Mouse (Mus musculus) cerebellum, adult 11-12 months (tissue): ENCODE data around the gene Nepro.

Source experiments
- DNase-seq: peaks from one replicate; pipeline ENCODE4 v3.0.0; 2022

Gene Nepro

DNA sequence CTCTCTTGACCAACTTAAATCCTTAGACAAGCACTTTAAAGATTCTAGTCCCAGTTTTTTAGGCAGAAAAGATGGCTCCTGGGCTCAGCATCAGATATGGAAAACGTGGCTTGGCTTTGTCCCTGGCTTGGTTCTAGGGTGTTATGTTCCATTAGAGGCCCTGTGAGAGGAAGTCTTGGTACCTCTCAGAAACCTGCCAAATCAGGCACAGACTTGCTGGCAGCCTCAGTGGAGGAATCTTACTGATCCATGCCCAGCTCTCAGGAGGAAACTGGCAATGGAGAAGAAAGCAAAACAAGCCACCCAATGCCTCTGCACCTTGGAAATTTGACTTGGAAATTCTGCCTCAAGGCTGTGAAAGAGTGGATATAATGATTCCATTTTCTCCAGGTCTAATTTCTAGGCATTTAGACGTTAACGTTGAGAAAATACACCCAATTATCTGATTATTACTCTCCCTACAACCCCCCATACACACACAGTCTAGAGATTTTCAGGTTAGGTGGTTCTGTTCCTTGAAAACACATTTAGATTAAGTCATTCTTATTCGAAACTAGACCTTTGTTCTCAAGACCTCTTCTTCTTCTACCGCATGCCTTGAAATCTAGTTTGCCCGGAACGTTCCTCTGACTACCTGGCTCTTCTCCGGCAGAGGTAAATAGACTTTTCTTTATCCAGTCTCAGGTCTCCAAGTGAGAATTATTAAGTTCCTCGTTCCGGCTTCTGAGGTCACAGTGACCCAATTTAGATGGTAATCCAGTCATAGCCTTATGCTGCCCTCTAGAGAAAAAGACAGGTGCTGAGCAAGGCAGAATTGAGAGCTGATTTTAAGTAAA is 7.6 kb upstream of the Nepro start:
- DNase-seq = peak; percentile 76

- DNase-seq = no peak
Measured at GRCm38 (mm10) chr16:44717141-44717634, 6.9 kb upstream of the Nepro start.

DNA sequence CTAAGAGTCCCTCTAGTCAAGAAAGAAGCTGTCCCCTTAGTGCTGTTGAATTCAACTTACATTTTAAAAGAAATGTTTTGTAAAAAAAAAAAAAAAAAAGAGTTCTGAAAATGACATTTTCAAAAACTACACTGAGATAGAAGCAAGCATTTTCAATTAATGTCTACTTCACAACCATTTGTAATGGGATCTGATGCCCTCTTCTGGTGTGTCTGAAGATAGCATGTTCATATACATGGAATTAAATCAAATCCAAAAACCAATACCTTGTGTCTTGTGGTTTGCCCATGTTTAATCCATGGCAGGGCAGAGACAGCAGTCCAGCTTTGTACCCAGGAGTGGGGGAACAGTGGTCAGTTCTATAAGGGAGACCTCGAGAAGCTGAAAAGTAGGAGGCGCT is 6.3 kb upstream of the Nepro start:
- DNase-seq = no peak

- DNase-seq = no peak
Measured at GRCm38 (mm10) chr16:44719349-44719748, 4.8 kb upstream of the Nepro start.

- no peak for DNase-seq
Measured at GRCm38 (mm10) chr16:44720518-44720917, 3.6 kb upstream of the Nepro start.

GRCm38 (mm10) chr16:44722666-44723065 is 1.4 kb upstream of the Nepro start:
- no peak for DNase-seq

DNA sequence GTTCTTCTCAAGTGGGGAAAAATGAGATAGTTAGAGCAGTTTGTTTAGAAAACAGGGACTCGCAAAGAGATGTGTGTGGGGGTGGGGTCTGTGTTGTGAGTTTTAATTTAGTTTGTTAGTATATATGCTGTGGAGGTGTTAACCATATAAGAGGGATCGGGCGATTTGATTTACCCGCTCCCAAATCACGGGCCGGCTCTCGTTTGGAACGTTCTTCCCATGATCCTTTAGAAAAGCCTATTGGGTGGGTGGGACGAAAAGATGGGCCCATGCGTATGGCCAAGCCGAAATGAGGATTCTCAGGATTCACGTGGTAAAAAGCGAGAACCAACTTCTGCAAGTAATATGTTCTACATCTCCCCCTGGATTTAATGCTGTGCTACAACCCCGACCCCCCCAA is 746 bp downstream of the Nepro start:
- DNase-seq = no peak

- DNase-seq = peak; percentile 81
Measured at GRCm38 (mm10) chr16:44725286-44726223, 1.5 kb downstream of the Nepro start.

DNA sequence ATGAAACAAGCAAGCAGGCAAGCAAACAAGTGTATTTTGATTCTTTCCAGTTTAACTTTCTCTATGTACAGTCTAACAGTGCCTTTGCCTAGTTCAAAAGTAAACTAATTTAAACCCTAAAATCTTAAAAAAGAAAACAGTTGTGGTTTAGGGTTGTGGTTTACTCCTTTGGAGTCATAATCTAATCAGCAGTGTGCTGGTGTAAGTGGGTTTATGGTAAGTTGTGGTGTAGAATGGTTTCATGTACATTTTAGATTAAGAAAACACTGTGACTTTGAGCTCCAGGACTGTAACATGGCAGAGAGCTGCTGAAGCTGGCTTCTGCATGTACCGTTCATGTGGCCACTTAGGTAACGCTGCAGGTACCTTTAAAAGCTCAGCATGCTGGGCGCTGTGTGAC is 3.4 kb downstream of the Nepro start:
- no peak for DNase-seq

- no peak for DNase-seq
Measured at GRCm38 (mm10) chr16:44734059-44734458, 10.0 kb downstream of the Nepro start.

DNA sequence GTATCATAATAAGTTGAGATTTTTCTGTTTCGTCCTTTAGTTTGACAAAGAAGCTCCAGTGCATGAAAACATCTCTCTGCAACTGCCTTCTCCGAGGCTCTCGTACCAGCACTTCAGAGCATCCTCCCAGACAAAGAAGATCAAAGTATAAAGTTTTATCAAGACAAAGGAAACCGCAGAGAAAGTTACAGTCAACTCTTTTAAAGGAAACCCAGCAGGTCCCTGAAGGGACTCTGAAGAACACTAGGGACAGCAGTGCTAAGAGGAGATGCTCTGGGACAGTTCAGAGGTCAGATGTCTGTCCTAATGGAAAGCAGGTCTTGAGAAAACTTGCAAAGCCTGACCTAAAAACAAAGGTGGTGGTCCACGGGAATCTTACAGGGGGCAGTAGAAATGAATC is 11.6 kb downstream of the Nepro start:
- no peak for DNase-seq

GRCm38 (mm10) chr16:44736118-44736517 is 12.0 kb downstream of the Nepro start:
- DNase-seq = no peak

DNA sequence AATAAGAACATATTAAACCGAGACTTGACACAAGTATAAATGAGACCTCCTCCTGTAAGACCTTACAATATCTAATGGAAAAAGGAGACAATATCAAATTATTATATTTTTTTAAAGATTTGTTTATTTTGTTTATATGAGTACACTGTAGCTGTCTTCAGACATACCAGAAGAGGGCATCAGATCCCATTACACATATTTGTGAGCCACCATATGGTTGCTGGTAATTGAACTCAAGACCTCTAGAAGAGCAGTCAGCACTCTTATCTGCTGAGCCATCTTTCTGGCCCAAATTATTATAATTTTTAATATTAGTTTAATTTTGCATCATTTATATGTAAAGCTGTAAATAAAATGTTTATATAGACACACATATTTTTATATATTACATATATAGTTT is 18.7 kb downstream of the Nepro start:
- no peak for DNase-seq

- no peak for DNase-seq
Measured at GRCm38 (mm10) chr16:44745471-44745865, 21.4 kb downstream of the Nepro start.

DNA sequence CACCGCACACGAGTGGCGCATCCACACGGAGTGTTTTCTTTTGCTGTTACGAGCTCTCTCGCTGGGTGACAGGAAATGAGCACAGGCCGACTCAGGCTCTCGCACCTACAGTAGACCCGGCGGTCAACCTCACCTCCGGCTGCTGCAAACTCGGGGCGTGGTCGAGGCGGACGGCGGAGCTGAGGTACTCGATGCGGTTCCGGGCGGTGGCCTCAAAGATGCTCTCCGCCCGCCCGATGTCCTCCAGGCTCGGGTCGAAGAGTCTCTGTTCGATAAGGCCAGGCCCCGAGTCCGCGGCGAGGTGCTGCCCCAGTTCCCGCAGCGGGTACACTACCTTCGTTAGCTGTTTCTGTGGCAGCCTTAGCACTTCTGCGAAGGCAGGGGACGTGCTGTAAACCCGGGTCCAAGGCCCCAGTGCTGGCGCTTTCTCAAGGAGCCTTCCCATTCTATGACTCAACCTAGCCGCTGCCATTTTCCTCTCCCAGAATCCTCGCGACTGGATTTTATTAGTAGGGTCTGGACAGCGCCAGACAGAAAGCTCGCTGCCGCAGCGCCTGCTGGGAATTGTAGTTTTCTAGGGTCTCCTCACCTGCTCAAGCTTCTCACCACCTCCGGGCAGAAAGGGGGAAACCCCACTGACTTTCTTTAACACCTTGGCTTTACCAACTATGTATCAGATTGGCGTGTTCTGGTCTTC is 21.9 kb downstream of the Nepro start, which contains the start of gene Gtpbp8:
Gene Gtpbp8 (minus strand): TSS at position 498 of the 697 bp plus-strand sequence.
- DNase-seq = peak; percentile 88

GRCm38 (mm10) chr16:44748007-44748406 is 23.9 kb downstream of the Nepro start:
- DNase-seq = no peak

GRCm38 (mm10) chr16:44757700-44758099 is 33.6 kb downstream of the Nepro start:
- DNase-seq = no peak

- DNase-seq = no peak
Measured at GRCm38 (mm10) chr16:44761811-44762210, 37.7 kb downstream of the Nepro start.

DNA sequence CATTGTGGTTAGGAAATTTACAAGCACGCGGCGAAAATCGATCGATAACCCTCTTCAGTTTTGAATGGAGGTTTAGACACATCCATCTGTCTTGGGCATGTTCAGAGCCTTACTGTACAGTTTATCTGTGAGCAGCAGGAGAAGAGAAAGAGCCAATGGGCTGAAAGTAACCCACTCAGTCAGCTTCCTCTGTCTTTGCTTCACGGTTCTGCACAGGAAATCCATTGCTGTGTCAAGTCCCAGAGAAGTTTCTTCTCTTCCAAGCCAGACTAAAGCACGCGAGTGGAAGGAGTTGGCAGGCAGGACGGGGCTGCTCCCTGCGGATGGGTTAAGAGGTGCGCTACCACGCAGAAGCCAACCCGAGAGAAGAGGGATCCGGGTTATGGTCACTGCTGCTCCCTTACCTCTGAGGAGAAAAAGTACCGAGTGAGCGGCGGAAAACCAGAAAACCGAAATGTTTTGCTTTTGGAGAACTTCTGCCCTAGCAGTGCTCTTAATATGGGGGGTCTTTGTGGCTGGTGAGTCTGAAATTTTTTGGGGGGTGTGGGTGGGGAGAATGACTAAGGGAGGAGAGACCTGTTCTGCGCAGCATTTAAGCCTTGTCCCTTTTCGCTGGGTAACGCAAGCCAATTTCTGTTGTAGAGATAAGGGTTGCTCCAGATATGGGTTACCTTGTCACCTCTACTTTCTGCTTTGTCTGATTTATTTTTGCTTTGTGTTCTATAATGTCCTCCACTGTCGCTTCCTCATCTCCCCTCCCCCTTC is 41.6 kb downstream of the Nepro start, which contains the start of gene Cd200r1:
Gene Cd200r1 (plus strand): TSS at position 182 of the 765 bp plus-strand sequence.
- DNase-seq = no peak

GRCm38 (mm10) chr16:44766320-44766892 is 42.3 kb downstream of the Nepro start:
- no peak for DNase-seq

DNA sequence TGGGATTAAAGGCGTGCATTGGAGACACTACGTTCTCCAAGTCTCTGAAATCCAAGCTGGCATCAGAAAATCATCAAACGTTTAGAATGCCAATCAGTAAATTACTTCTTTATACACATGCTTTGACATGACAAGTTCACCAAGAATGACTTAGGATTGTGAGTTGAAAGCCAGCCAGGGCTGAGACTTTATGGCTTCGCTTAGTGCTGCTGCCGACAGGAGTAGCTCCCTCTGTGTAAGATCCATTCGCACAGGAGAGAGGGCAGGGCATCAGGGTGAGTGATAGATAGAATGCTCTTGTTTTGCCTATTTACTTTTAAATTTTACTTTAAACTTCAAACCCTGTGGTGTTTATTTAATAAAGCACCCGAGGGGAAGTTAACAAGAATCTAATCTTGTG is 43.4 kb downstream of the Nepro start:
- DNase-seq = no peak

- no peak for DNase-seq
Measured at GRCm38 (mm10) chr16:44767967-44768366, 43.9 kb downstream of the Nepro start.
